Mouse (Mus musculus) lung, postnatal 0 days (tissue): Measurements from ENCODE around the gene Grk5. TPM values are rescaled to one million over a fixed set of nuclear protein-coding genes. Genes with fewer than 3 reads are reported as not detected.

ENCODE experiments used
- ATAC-seq: fragments of 200-750 bp; cut with Nextera tagmentation; 2 replicates; pipeline ENCODE4 v1.8.0; 2017; ENCODE audit warnings: moderate library complexity
- DNase-seq: peaks from one replicate; pipeline ENCODE4 v3.0.0-alpha.2; 2016; ENCODE audit warnings: low spot score
- H3K27ac ChIP-seq: fragments of 300-500 bp; sonication (generic); 2 replicates; pipeline ENCODE4 v1.5.1; 2014; ENCODE audit warnings: antibody characterized with exemption, mild to moderate bottlenecking, low read length, mixed read lengths
- H3K27me3 ChIP-seq: fragments of 300-500 bp; sonication (generic); replicated peaks from 2 replicates; pipeline ENCODE4 v1.6.1; 2014; ENCODE audit warnings: low read length, mixed read lengths; ENCODE audit not compliant: insufficient read depth
- H3K36me3 ChIP-seq: fragments of 300-500 bp; sonication (generic); 2 replicates; pipeline ENCODE4 v1.6.1; 2014; ENCODE audit warnings: low read length, mixed read lengths; ENCODE audit not compliant: insufficient read depth
- H3K4me1 ChIP-seq: fragments of 300-500 bp; sonication (generic); 2 replicates; pipeline ENCODE4 v1.6.1; 2014; ENCODE audit warnings: antibody characterized with exemption, low read depth, low read length, mixed read lengths; ENCODE audit not compliant: insufficient read depth
- H3K4me2 ChIP-seq: fragments of 300-500 bp; sonication (generic); replicated peaks from 2 replicates; pipeline ENCODE4 v1.6.1; 2014; ENCODE audit warnings: low read depth, mild to moderate bottlenecking, low read length, moderate library complexity, mixed read lengths
- H3K4me3 ChIP-seq: fragments of 300-500 bp; sonication (generic); 2 replicates; pipeline ENCODE4 v1.5.1; 2014; ENCODE audit warnings: low read depth, low read length
- H3K9ac ChIP-seq: fragments of 300-500 bp; sonication (generic); replicated peaks from 2 replicates; pipeline ENCODE4 v1.6.1; 2014; ENCODE audit warnings: low read depth, mild to moderate bottlenecking
- H3K9me3 ChIP-seq: fragments of 300-500 bp; sonication (generic); 2 replicates; pipeline ENCODE4 v1.6.1; 2016; ENCODE audit warnings: low read length, mixed read lengths
- CTCF ChIP-seq: IDR thresholded peaks from 2 replicates; pipeline ENCODE4 v1.5.1; 2016; ENCODE audit warnings: antibody characterized with exemption, mild to moderate bottlenecking
- EP300 ChIP-seq: IDR thresholded peaks from 2 replicates; pipeline ENCODE4 v1.6.1; 2016; ENCODE audit warnings: antibody characterized with exemption, mild to moderate bottlenecking, control low read depth
- WGBS: fragments of 180-500 bp; shearing (Covaris S2); extraction: QIAGEN DNeasy Blood & Tissue Kit; methylation state at CpG from one replicate; pipeline ENCODE4 v1.1.7; 2014; 5-methylcytosine and 5-hydroxymethylcytosine counted together
- polyA plus RNA-seq: library from polyadenylated mRNA; unstranded; fragments of >200 nt; fragmentation: Nextera tagmentation; extraction: Ambion mirVana; gene quantifications from 2 replicates; pipeline ENCODE4 v1.2.1, GENCODE M21; 2015

The Grk5 gene
- polyA plus RNA-seq, 1 experiment from 2014 or later: 7.2 TPM

GRCm38 (mm10) chr19:60946656-60947055, 57.1 kb downstream of the Grk5 start:
- peak; percentile 25 for ATAC-seq
- Histone ChIP-seq H3K4me2 (no peak overlapping the region), H3K4me1 (peaks cover 17% of the 10 kb centered on the region; the same call in 1 of the 2 replicates), H3K4me3 (no peak overlapping the region), H3K36me3 (no peaks in the 10 kb centered on the region), H3K9ac (no peak overlapping the region), H3K27ac (peak overlapping the region; percentile 72), H3K9me3 (no peaks in the 10 kb centered on the region), H3K27me3 (no peaks in the 10 kb centered on the region)
- TF ChIP-seq EP300: no peak
- no peak for TF ChIP-seq CTCF
- 32% methylated on average over 2 of the region's 2 CpGs for WGBS
- peak; percentile 73 for DNase-seq

GRCm38 (mm10) chr19:60948996-60949395, 59.4 kb downstream of the Grk5 start:
- 29% methylated on average over 1 of the region's 1 CpGs for WGBS
- DNase-seq: no peak

GRCm38 (mm10) chr19:60950056-60950869, 60.7 kb downstream of the Grk5 start:
- H3K9me3 ChIP-seq: no peaks in the 10 kb centered on the region
- DNase-seq: peak; percentile 84
- no peak overlapping the region for H3K9ac ChIP-seq
- WGBS: 41% methylated on average over 7 of the region's 7 CpGs
- H3K4me1 ChIP-seq: peaks cover 12% of the 10 kb centered on the region; the same call in 1 of the 2 replicates
- ATAC-seq: peak; percentile 81
- no peak overlapping the region for H3K4me2 ChIP-seq
- peak overlapping the region; percentile 65 for H3K27ac ChIP-seq
- no peaks in the 10 kb centered on the region for H3K27me3 ChIP-seq
- H3K4me3 ChIP-seq: no peak overlapping the region
- H3K36me3 ChIP-seq: no peaks in the 10 kb centered on the region
- peak; percentile 87 for TF ChIP-seq EP300
- no peak for TF ChIP-seq CTCF

More at GRCm38 (mm10) chr19:60948996-60949395, 59.4 kb downstream of the Grk5 start:
- H3K36me3 ChIP-seq: no peaks in the 10 kb centered on the region
- no peaks in the 10 kb centered on the region for H3K27me3 ChIP-seq
- H3K27ac ChIP-seq: peak overlapping the region; percentile 16; the same call in 1 of the 2 replicates
- ATAC-seq: no peak
- no peaks in the 10 kb centered on the region for H3K9me3 ChIP-seq
- peaks cover 17% of the 10 kb centered on the region; the same call in 1 of the 2 replicates for H3K4me1 ChIP-seq
- no peak overlapping the region for H3K4me3 ChIP-seq
- no peak overlapping the region for H3K9ac ChIP-seq
- TF ChIP-seq EP300 (no peak), CTCF (no peak)
- no peak overlapping the region for H3K4me2 ChIP-seq

GRCm38 (mm10) chr19:60955131-60955530, 65.6 kb downstream of the Grk5 start:
- Histone ChIP-seq H3K4me3 (no peak overlapping the region), H3K27ac (no peak overlapping the region)

GRCm38 (mm10) chr19:60955712-60956111, 66.2 kb downstream of the Grk5 start:
- H3K27ac ChIP-seq: peak overlapping the region; percentile 23; the same call in 1 of the 2 replicates
- H3K4me1 ChIP-seq: peaks cover 11% of the 10 kb centered on the region; the same call in 1 of the 2 replicates
- H3K9me3 ChIP-seq: no peaks in the 10 kb centered on the region
- 78% methylated on average over 1 of the region's 1 CpGs for WGBS
- H3K27me3 ChIP-seq: no peaks in the 10 kb centered on the region
- H3K36me3 ChIP-seq: no peaks in the 10 kb centered on the region
- no peak overlapping the region for H3K4me3 ChIP-seq
- DNase-seq (no peak), ATAC-seq (no peak)
- no peak for TF ChIP-seq CTCF
- TF ChIP-seq EP300: no peak
- no peak overlapping the region for H3K4me2 ChIP-seq
- no peak overlapping the region for H3K9ac ChIP-seq

More at GRCm38 (mm10) chr19:60955131-60955530, 65.6 kb downstream of the Grk5 start:
- ATAC-seq (no peak), DNase-seq (no peak)
- no peaks in the 10 kb centered on the region for H3K27me3 ChIP-seq
- peaks cover 11% of the 10 kb centered on the region; the same call in 1 of the 2 replicates for H3K4me1 ChIP-seq
- no peaks in the 10 kb centered on the region for H3K36me3 ChIP-seq
- no peaks in the 10 kb centered on the region for H3K9me3 ChIP-seq
- H3K9ac ChIP-seq: no peak overlapping the region
- WGBS: 84% methylated on average over 2 of the region's 2 CpGs
- no peak for TF ChIP-seq EP300
- TF ChIP-seq CTCF: no peak
- no peak overlapping the region for H3K4me2 ChIP-seq

GRCm38 (mm10) chr19:60956198-60956750, 66.7 kb downstream of the Grk5 start:
- DNase-seq (peak; percentile 71), ATAC-seq (peak; percentile 82)
- TF ChIP-seq CTCF (no peak), EP300 (peak; percentile 15; the same call in 1 of the 2 replicates)
- H3K27me3 ChIP-seq: no peaks in the 10 kb centered on the region
- H3K4me2 ChIP-seq: no peak overlapping the region
- no peak overlapping the region for H3K27ac ChIP-seq
- no peaks in the 10 kb centered on the region for H3K9me3 ChIP-seq
- H3K4me1 ChIP-seq: peaks cover 7% of the 10 kb centered on the region; the same call in 1 of the 2 replicates
- no peaks in the 10 kb centered on the region for H3K36me3 ChIP-seq
- no peak overlapping the region for H3K9ac ChIP-seq
- H3K4me3 ChIP-seq: no peak overlapping the region
